Mouse (Mus musculus) bone marrow macrophage, adult 2 months (primary cell): Measurements from ENCODE around the gene Arnt2.

Experiments used
- CTCF ChIP-seq: IDR thresholded peaks from 2 replicates; pipeline ENCODE4 v1.5.1; 2012; ENCODE audit warnings: low read depth, mild to moderate bottlenecking, low read length, moderate library complexity
- POLR2A ChIP-seq: IDR thresholded peaks from 2 replicates; pipeline ENCODE4 v1.6.1; 2012; ENCODE audit warnings: mild to moderate bottlenecking, low read depth, low read length, borderline replicate concordance

DNA sequence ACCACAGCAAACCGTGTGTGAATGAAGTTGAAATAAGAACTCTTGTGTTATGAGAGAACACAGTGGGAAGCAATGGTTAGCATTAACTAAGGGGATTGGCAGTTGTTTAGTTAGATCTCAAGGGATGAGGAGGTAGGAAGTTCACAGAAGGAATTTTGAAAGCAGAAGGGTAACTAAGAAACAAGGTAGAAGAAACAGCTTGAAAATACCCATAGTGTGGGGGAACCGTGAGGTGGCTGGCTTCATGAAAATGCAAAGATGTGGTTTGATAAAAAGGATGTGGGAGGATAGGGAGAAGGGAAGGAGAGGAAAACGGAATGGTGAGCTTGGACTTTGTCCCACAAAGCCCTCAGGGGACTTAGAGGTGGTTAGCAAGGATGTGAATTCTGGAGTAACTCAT, 125.0 kb downstream of the Arnt2 start:
- no peak for TF ChIP-seq CTCF
- no peak for TF ChIP-seq POLR2A
